In genomic region chr10:76512965-76513583, GRCm38 (mm10) we compare ENCODE assay signal across 8 mouse cellular contexts. TPM values are rescaled to one million over a fixed set of nuclear protein-coding genes. Genes with fewer than 3 reads are reported as not detected.
A peak's percentile ranks its signal among the peaks of the same experiment; 100 is the strongest.
DNase-seq lines count a peak whose midpoint lies in the region; ATAC-seq and TF ChIP-seq lines count a peak whose summit lies in the region.

No protein-coding gene starts in this region.

- H3K4me2 ChIP-seq in lung, postnatal 0 days (replicated peaks; ENCODE audit: low read depth, low read length): no peak overlapping the region

- WGBS in lung, postnatal 0 days: 46% methylated on average over 5 of the region's 5 CpGs

- H3K36me3 ChIP-seq in lung, postnatal 0 days (ENCODE audit: insufficient read depth, low read length): peaks cover 27% of the 10 kb centered on the region; the same call in 1 of the 2 replicates

- no peaks in the 10 kb centered on the region for H3K9me3 ChIP-seq in lung, postnatal 0 days (ENCODE audit: low read length)

- no peak overlapping the region for H3K27ac ChIP-seq in lung, postnatal 0 days (ENCODE audit: low read length)

- TF ChIP-seq CTCF in lung, postnatal 0 days (IDR thresholded peaks at IDR 0.05): peak; percentile 91

- peak; percentile 83 for ATAC-seq in erythroid progenitor cell, adult 5-6 weeks (replicated peaks; ENCODE audit: low FRiP score, poor library complexity, severe bottlenecking)
- peak; percentile 87 for ATAC-seq in lung, postnatal 0 days

- no peaks in the 10 kb centered on the region for H3K27me3 ChIP-seq in lung, postnatal 0 days (replicated peaks; ENCODE audit: insufficient read depth, low read length)

- TF ChIP-seq EP300 in lung, postnatal 0 days (IDR thresholded peaks at IDR 0.05): no peak

- H3K4me3 ChIP-seq in lung, postnatal 0 days (ENCODE audit: low read depth, low read length): no peak overlapping the region

- H3K4me1 ChIP-seq in lung, postnatal 0 days (ENCODE audit: insufficient read depth, low read depth, low read length): no peaks in the 10 kb centered on the region

- intact Hi-C loops in heart, postnatal 10 days (cut with DNase I): loop anchor here (2.0 kb wide), 1 partner anchor 222 kb away; no protein-coding TSS in a partner anchor

- no peak overlapping the region for H3K9ac ChIP-seq in lung, postnatal 0 days (replicated peaks; ENCODE audit: low read depth)

- peak; percentile 94 for DNase-seq in ES-CJ7 (ENCODE audit: low read depth, low spot score)
- DNase-seq in adrenal gland, postnatal 4 days (ENCODE audit: low spot score in 2 of 2): peak; percentile 62 to 66
- DNase-seq in heart, postnatal 10 days: peak; percentile 85 to 93
- peak; percentile 62 to 89 for DNase-seq in kidney, postnatal 36 days
- peak; percentile 87 for DNase-seq in lung, postnatal 0 days (ENCODE audit: low spot score)
- peak; percentile 71 for DNase-seq in right cerebral cortex, postnatal 10 days (ENCODE audit: low spot score in 2 of 2)
- peak; percentile 49 to 67 for DNase-seq in urinary bladder, postnatal 36 days (ENCODE audit: low spot score in 2 of 2)

RNA-seq across cellular contexts. Expression of gene Lss, which starts 18.3 kb away (rescaled TPM):
- total RNA-seq in adrenal gland, postnatal 4 days (2021): 10 to 100 TPM; 20.8 to 26.6 TPM
- 0.42 and 2.2 TPM in 2 replicates for total RNA-seq in erythroid progenitor cell, adult 5-6 weeks (2015; ENCODE audit: low replicate concordance)
- 1.2 and 2.0 TPM in 2 replicates for total RNA-seq in erythroid progenitor cell, adult 5-6 weeks (2017; ENCODE audit: low replicate concordance)
- total RNA-seq in heart, postnatal 10 days (2021): 1 to 10 TPM; 6.7 to 8.0 TPM
- 19.4 and 22.3 TPM in 2 replicates for polyA plus RNA-seq in lung, postnatal 0 days (2015; fragmentation: Nextera tagmentation; extraction: Ambion mirVana)

RNA-seq across cellular contexts. Expression of gene Ybey, which starts 44.2 kb away (rescaled TPM):
- total RNA-seq in adrenal gland, postnatal 4 days (2021): 1 to 10 TPM; 5.0 to 6.3 TPM
- 0.72 TPM in 1 of 2 replicates, not detected in the other for total RNA-seq in erythroid progenitor cell, adult 5-6 weeks (2015; ENCODE audit: low replicate concordance)
- total RNA-seq in erythroid progenitor cell, adult 5-6 weeks (2017; ENCODE audit: low replicate concordance): 0.98 and 1.0 TPM in 2 replicates
- total RNA-seq in heart, postnatal 10 days (2021): 1 to 10 TPM; 3.5 to 3.6 TPM
- 5.4 and 5.9 TPM in 2 replicates for polyA plus RNA-seq in lung, postnatal 0 days (2015; fragmentation: Nextera tagmentation; extraction: Ambion mirVana)

RNA-seq across cellular contexts. Expression of gene Mcm3ap, which starts 44.3 kb away (rescaled TPM):
- 10 to 100 TPM; 46.5 to 47.3 TPM for total RNA-seq in adrenal gland, postnatal 4 days (2021)
- total RNA-seq in erythroid progenitor cell, adult 5-6 weeks (2015; ENCODE audit: low replicate concordance): 44.0 and 63.8 TPM in 2 replicates
- total RNA-seq in erythroid progenitor cell, adult 5-6 weeks (2017; ENCODE audit: low replicate concordance): 39.6 and 39.9 TPM in 2 replicates
- 10 to 100 TPM; 34.4 to 36.0 TPM for total RNA-seq in heart, postnatal 10 days (2021)
- polyA plus RNA-seq in lung, postnatal 0 days (2015; fragmentation: Nextera tagmentation; extraction: Ambion mirVana): 41.9 and 46.0 TPM in 2 replicates

RNA-seq across cellular contexts. Expression of gene Spatc1l, which starts 49.0 kb away (rescaled TPM):
- not detected for total RNA-seq in adrenal gland, postnatal 4 days (2021)
- total RNA-seq in erythroid progenitor cell, adult 5-6 weeks (2015; ENCODE audit: low replicate concordance): not detected in 2 replicates
- total RNA-seq in erythroid progenitor cell, adult 5-6 weeks (2017; ENCODE audit: low replicate concordance): not detected in 2 replicates
- not detected for total RNA-seq in heart, postnatal 10 days (2021)
- polyA plus RNA-seq in lung, postnatal 0 days (2015; fragmentation: Nextera tagmentation; extraction: Ambion mirVana): not detected in 2 replicates
